In the genomic region with DNA sequence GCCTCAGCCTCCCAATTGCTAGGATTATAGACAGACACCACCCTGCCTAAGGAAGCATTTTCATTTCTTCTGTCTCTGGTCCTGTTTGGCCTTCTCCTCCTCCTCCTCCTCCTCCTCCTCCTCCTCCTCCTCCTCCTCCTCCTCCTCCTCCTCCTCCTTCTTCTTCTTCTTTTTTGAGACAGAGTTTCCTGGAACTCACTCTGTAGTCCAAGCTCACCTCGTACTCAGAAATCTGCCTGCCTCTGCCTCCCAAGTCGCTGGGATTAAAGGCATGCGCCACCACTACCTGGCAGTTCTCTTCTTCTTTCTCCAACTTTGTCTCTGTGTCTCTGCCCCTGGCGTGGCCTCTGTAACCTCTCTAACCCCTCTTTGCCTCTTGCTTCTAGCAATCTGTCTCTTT, we compare ENCODE assay signal across 37 mouse cellular contexts. TPM values are rescaled to one million over a fixed set of nuclear protein-coding genes. Genes with fewer than 3 reads are reported as not detected.
"Had no signal": no experiment of that assay in that cellular context is flagged by ENCODE, and none has a peak within 500 bp of the region (broad histone marks: within the 10 kb centered on the region; RNA-seq: fewer than 3 reads in every experiment).

A gene (plus strand): TSS at position 301 of the 400 bp plus-strand sequence.

- H3K9ac ChIP-seq: limb, embryonic 12.5 days; limb, embryonic 13.5 days; limb, embryonic 15.5 days; liver, embryonic 12.5 days; liver, embryonic 13.5 days; liver, embryonic 14.5 days; liver, embryonic 15.5 days; liver, postnatal 0 days; lung, embryonic 14.5 days; lung, embryonic 15.5 days; midbrain, embryonic 12.5 days; midbrain, embryonic 15.5 days; neural tube, embryonic 12.5 days had no signal

- H3K27ac ChIP-seq: left cerebral cortex, adult 2 months; limb, embryonic 10.5 days; limb, embryonic 12.5 days; limb, embryonic 13.5 days; limb, embryonic 15.5 days; liver, embryonic 12.5 days; liver, embryonic 13.5 days; liver, embryonic 14.5 days; liver, embryonic 15.5 days; lung, embryonic 15.5 days; macrophage; midbrain, embryonic 12.5 days; midbrain, embryonic 15.5 days; neural tube, embryonic 12.5 days had no signal

- H3K36me3 ChIP-seq: limb, embryonic 10.5 days; limb, embryonic 12.5 days; limb, embryonic 13.5 days; limb, embryonic 15.5 days; liver, embryonic 12.5 days; liver, embryonic 13.5 days; liver, embryonic 15.5 days; lung, embryonic 15.5 days; midbrain, embryonic 12.5 days; midbrain, embryonic 15.5 days; neural tube, embryonic 12.5 days had no signal

- H3K4me2 ChIP-seq: limb, embryonic 12.5 days; limb, embryonic 13.5 days; limb, embryonic 15.5 days; liver, embryonic 11.5 days; liver, embryonic 12.5 days; liver, embryonic 13.5 days; liver, embryonic 15.5 days; lung, embryonic 14.5 days; lung, embryonic 15.5 days; midbrain, embryonic 11.5 days; midbrain, embryonic 12.5 days; midbrain, embryonic 15.5 days; neural tube, embryonic 12.5 days had no signal

- H3K27me3 ChIP-seq: limb, embryonic 12.5 days; limb, embryonic 13.5 days; limb, embryonic 15.5 days; lung, embryonic 15.5 days; midbrain, embryonic 12.5 days; midbrain, embryonic 15.5 days had no signal

- H3K4me3 ChIP-seq: left cerebral cortex, adult 2 months; limb, embryonic 10.5 days; limb, embryonic 12.5 days; limb, embryonic 13.5 days; limb, embryonic 15.5 days; liver, embryonic 12.5 days; liver, embryonic 13.5 days; liver, embryonic 15.5 days; lung, embryonic 15.5 days; megakaryocyte, embryonic 14.5 days; midbrain, embryonic 12.5 days; midbrain, embryonic 15.5 days; myocyte; neural tube, embryonic 12.5 days had no signal

- H3K9me3 ChIP-seq: limb, embryonic 10.5 days; limb, embryonic 12.5 days; limb, embryonic 13.5 days; limb, embryonic 15.5 days; liver, embryonic 12.5 days; liver, embryonic 13.5 days; liver, embryonic 15.5 days; lung, embryonic 15.5 days; megakaryocyte, embryonic 14.5 days; midbrain, embryonic 12.5 days; midbrain, embryonic 15.5 days; neural tube, embryonic 12.5 days had no signal

- DNase-seq: left cerebral cortex, postnatal 4 days; liver; liver, embryonic 13.5 days; liver, postnatal 0 days; lung, adult 18-20 months; lung, adult 2 months; lung, embryonic 14.5 days; lung, postnatal 10 days; lung, postnatal 14 days; lung, postnatal 36 days; lung, postnatal 4 days; midbrain, embryonic 14.5 days had no signal

- ATAC-seq: liver, embryonic 12.5 days; liver, postnatal 0 days; lung, postnatal 0 days; midbrain, embryonic 15.5 days; midbrain, embryonic 16.5 days had no signal

RNA-seq across cellular contexts. Expression of the gene that starts here (rescaled TPM):
- polyA plus RNA-seq: limb, embryonic 10.5 days; limb, embryonic 11.5 days; limb, embryonic 12.5 days; liver, adult 2 months; liver, embryonic 11.5 days; liver, embryonic 12.5 days; liver, embryonic 13.5 days; liver, embryonic 16.5 days; liver, postnatal 0 days; lung, embryonic 14.5 days; lung, embryonic 15.5 days; lung, embryonic 16.5 days; lung, postnatal 0 days; macrophage; midbrain, embryonic 12.5 days; midbrain, embryonic 14.5 days; midbrain, embryonic 15.5 days; midbrain, embryonic 16.5 days; midbrain, postnatal 0 days; neural tube, embryonic 11.5 days; neural tube, embryonic 12.5 days had no signal
